Mouse (Mus musculus) lung, postnatal 14 days (tissue): ENCODE measurements at regions not wholly inside any gene's neighbourhood (a gene's known extent, or its start where the extent isn't known, plus 50 kb on each side); places are given as distances from the start of the nearest gene placed in this dataset.

ENCODE experiments used
- DNase-seq: peaks from one replicate; pipeline ENCODE4 v3.0.0; 2021

DNA sequence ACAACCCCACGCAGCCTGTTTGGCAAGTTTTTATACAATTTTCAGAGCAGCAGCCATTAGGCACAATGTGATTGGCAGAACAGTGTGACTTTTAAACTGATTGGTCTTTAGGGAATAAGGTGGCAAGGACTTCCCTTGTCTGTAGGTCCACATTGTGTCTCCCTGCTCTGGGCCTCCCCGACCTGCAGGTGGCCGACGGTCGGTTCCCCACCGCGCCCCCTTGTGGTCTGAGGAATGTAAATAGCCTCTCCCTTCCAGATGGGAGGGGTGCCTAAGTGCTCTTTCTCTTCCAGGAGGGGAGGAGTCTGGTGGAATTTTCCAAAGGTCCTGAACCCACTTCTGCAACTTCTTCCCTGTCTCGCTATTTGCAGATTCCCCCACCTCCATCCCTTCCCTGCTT lies 52.5 kb upstream of the Prr5 start:
- DNase-seq, result peak; percentile 82

DNA sequence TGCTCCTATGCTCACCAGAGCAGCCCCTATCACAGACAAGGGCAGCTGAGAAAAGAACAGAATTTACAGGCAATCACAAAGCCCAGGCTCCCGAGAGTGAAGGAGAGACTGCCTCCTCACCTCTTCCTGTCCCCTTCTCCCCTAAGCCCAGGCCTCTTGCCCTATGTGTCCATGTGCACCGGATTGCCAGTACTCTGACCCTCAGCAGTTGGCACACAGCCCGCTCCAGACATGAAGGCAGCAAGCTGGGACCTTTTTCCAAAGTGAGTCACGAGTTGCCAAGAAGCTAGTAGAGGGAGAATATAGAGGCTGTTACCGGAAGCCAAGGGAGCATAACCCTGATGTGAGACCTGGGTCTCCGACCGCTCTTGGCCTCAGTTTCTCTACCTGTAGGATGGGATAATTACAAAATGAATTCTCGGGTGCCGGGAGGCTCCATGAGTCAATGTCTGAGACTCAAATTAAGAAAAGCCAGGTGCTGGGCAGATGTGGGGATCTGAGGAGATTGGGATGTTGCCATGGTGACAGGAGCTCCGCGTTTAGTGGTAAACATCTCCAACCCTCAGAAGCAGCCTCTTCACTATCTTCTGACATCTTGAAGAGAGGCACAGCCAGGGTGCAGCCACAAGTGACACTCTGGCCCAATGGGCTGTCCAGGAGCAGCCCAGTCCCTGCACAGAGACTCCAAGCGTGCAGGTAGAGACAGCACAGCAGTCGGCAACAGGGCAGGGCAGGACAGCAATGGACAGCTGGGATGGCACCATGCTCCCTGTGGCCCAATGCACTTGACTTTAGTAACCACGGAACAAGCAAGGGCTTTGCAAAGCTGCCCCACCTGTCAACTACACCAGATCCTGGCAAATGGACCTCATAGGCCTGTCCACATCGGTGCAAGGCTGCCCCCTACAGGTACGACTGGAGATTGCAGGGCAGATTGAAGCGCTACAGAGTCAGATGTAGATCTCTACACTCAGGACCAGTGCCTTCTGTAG lies 55.6 kb upstream of the Prr5 start:
- peak; percentile 91 for DNase-seq

DNA sequence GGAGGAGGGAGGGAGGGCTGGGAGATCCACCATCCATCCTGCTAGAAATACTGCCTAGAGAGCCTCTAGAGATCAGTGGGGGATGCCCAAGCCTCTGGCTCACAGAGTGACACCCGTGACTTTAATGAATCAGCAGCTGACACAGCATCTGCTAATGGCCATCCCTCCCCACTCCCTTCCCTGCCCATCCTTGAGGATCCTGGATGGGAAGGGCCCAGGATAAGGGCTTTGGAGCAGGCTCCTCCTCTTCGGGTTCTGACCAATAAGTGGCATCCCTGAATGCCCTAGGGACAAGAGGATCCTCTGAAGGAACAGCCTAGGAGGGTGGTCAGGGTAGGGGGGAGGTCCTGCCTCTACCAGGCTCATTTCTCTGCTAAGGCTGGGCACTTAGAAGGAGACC lies 55.3 kb upstream of the Rtl6 start:
- no peak for DNase-seq

DNA sequence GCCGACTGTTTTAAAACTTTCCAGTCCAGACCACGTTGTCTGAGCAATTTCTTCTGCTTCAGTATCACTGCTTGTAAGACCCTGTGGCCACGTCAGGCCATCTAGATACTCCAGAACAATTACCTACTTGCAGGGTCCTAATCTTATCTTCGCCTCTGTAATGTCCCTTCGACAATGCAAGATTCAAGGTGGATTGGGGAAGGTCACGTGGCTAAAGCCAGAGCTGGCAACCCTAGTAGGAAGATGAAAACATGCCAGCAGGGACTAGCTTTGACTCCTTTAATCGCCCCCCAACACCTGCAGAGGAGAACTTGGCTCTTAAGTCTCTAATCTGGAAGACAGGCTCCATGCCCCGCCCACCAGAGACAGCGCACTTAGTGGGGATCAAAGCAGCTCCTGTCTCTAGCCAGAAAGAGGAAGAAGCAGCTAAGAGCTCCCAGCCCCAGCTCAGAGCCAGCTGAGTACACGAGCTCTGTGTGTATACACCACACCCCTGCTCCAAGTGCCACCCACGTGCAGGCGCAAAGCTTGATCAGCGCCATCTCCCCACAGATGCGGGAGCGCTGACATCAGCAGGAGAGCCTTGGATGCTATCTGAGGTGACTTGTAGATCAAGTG lies 52.3 kb upstream of the Rtl6 start:
- no peak for DNase-seq

DNA sequence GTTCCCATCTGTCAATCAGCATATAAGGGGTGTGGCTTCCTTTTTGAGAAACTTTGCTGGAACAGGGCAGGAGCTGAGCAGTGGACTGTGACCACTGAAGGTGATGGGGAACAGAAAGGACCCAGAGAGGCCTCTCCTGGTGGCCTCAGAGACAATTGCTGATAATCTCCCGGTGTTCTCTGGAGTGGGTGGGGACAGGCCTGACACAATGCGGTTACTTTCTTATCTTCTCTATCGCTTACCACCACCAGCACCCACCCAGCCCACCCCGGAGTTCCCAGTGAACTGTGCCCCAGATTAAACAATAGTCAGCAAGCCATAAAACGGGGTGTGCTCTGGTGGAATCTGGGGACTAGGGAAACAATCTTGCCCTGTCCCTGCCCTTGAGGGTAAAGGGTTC lies 51.4 kb upstream of the Rtl6 start:
- no peak for DNase-seq
